Mouse (Mus musculus) CH12.LX (cell line): ENCODE measurements at regions not wholly inside any gene's neighbourhood (a gene's known extent, or its start where the extent isn't known, plus 50 kb on each side); places are given as distances from the start of the nearest gene placed in this dataset.

ENCODE experiments used
- CTCF ChIP-seq, 2 experiments: IDR thresholded peaks in 1 of 2; conservative IDR thresholded peaks in 1 of 2; 2 replicates each; pipeline ENCODE4 v1.5.1; 2011 to 2012; ENCODE audit warnings: low read depth in 2 of 2, low read length in 2 of 2, improper control_type of control experiment in 1 of 2, inconsistent platforms in 1 of 2, mild to moderate bottlenecking in 1 of 2, moderate library complexity in 1 of 2
- HCFC1 ChIP-seq: IDR thresholded peaks from 2 replicates; pipeline ENCODE4 v1.6.1; 2012; ENCODE audit warnings: low read depth, mild to moderate bottlenecking, inconsistent platforms, low read length, improper control_type of control experiment
- TCF12 ChIP-seq: IDR thresholded peaks from 2 replicates; pipeline ENCODE4 v1.6.1; 2014; ENCODE audit warnings: low read depth, mild to moderate bottlenecking, inconsistent platforms, low read length, improper control_type of control experiment

DNA sequence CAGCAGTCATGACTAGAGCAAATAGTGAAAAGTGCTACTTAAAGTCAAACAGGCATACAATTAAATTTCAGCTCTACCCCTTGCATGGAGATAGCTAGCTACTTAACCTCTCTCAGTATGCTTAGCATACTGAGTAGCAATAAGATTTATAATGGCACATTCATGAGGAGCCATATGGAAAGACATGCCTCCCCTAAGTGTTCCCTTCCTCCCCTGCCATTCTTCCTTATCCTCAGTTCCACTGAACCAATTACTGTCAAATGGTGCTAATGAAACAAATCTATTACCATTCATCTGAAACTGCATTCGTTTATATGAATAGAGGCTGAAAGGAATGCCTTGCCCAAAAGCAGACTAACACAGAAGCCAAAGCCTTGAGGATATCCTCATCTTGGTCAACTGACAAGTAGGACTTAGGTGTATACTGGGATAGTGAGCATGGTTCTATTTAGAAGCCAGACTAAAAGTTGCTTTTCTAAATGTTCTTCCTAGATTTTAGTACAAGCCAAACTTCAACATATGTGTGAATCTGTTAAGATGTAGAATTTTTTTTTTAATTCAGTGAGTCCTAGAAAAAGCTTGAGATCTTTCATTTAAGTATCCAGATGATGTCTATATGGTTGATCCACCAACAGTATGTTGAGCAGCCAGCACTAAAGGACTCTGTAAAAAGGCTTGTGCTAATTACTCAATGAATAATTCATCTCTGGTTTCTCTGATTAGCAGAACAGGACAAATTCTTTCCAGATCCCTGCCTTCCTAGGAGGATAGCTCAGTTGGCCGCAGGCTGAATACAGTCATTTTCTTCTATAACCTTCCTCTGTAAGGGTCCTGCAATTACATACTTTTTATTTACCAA lies 368.7 kb downstream of the Tmem135 start:
- TF ChIP-seq HCFC1: no peak
- no peak for TF ChIP-seq TCF12
- no peak for TF ChIP-seq CTCF (conservative IDR thresholded peaks at IDR 0.05 in 1 of 2, IDR thresholded peaks at IDR 0.05 in 1 of 2; ENCODE audit: low read depth in 2 of 2, low read length in 2 of 2)
